Mouse (Mus musculus) limb, embryonic 11.5 days (tissue): ENCODE results near the gene Trmt11. TPM values are rescaled to one million over a fixed set of nuclear protein-coding genes. Genes with fewer than 3 reads are reported as not detected.
"Not testable (repeated sequence)": the region's sequence is repeated elsewhere in the genome, so short reads cannot be mapped to it uniquely, and the experiment has no call there.

Experiments used
- ATAC-seq: fragments of 200-750 bp; cut with Nextera tagmentation; 2 replicates; pipeline ENCODE4 v1.8.0; 2017; ENCODE audit warnings: low read depth; ENCODE audit not compliant: insufficient number of reproducible peaks, low FRiP score, low TSS enrichment
- DNase-seq: peaks from one replicate; pipeline ENCODE4 v3.0.0-alpha.2; 2015; ENCODE audit warnings: low spot score
- H3K27ac ChIP-seq: fragments of 300-500 bp; sonication (generic); replicated peaks from 2 replicates; pipeline ENCODE4 v1.5.1; 2014; ENCODE audit warnings: low read depth, mild to moderate bottlenecking, low read length
- H3K27me3 ChIP-seq: fragments of 300-500 bp; sonication (generic); 2 replicates; pipeline ENCODE4 v1.6.1; 2014; ENCODE audit warnings: mild to moderate bottlenecking, low read length, mixed read lengths; ENCODE audit not compliant: control insufficient read depth, insufficient read depth
- H3K36me3 ChIP-seq: fragments of 300-500 bp; sonication (generic); 2 replicates; pipeline ENCODE4 v1.6.1; 2014; ENCODE audit warnings: mild to moderate bottlenecking, low read length, moderate library complexity, mixed read lengths; ENCODE audit not compliant: control insufficient read depth, insufficient read depth
- H3K4me1 ChIP-seq: fragments of 300-500 bp; sonication (generic); 2 replicates; pipeline ENCODE4 v1.6.1; 2014; ENCODE audit warnings: low read length, mixed read lengths; ENCODE audit not compliant: control insufficient read depth, insufficient read depth
- H3K4me2 ChIP-seq: fragments of 300-500 bp; sonication (generic); 2 replicates; pipeline ENCODE4 v1.6.1; 2014; ENCODE audit warnings: low read depth, mild to moderate bottlenecking, moderate library complexity; ENCODE audit not compliant: severe bottlenecking
- H3K4me3 ChIP-seq: fragments of 300-500 bp; sonication (generic); 2 replicates; pipeline ENCODE4 v1.5.1; 2014; ENCODE audit warnings: low read depth, low read length
- H3K9ac ChIP-seq: fragments of 300-500 bp; sonication (generic); 2 replicates; pipeline ENCODE4 v1.6.1; 2014; ENCODE audit warnings: mild to moderate bottlenecking, low read length
- H3K9me3 ChIP-seq: fragments of 300-500 bp; sonication (generic); 2 replicates; pipeline ENCODE4 v1.6.1; 2016; ENCODE audit warnings: low read length; ENCODE audit not compliant: control insufficient read depth
- WGBS: fragments of 180-500 bp; shearing (Covaris S2); extraction: QIAGEN DNeasy Blood & Tissue Kit; methylation state at CpG from one replicate; pipeline ENCODE4 v1.1.7; 2014; 5-methylcytosine and 5-hydroxymethylcytosine counted together
- polyA plus RNA-seq: library from polyadenylated mRNA; unstranded; fragments of >200 nt; fragmentation: Nextera tagmentation; extraction: Ambion mirVana; gene quantifications from 2 replicates; pipeline ENCODE4 v1.2.1, GENCODE M21; 2014

Gene Trmt11
- polyA plus RNA-seq, 1 experiment from 2014 or later = 36.3 TPM

- Histone ChIP-seq H3K4me1 (no peaks in the 10 kb centered on the region), H3K9me3 (no peaks in the 10 kb centered on the region), H3K9ac (no peak overlapping the region), H3K4me2 (no peak overlapping the region), H3K27ac (no peak overlapping the region), H3K36me3 (peaks cover 5% of the 10 kb centered on the region), H3K4me3 (no peak overlapping the region), H3K27me3 (no peaks in the 10 kb centered on the region)
- no peak for ATAC-seq
- WGBS = 85% methylated on average over 3 of the region's 3 CpGs
- DNase-seq = no peak
These were observed 50.6 kb downstream of the Trmt11 start for GRCm38 (mm10) chr10:30549974-30550373.

DNA sequence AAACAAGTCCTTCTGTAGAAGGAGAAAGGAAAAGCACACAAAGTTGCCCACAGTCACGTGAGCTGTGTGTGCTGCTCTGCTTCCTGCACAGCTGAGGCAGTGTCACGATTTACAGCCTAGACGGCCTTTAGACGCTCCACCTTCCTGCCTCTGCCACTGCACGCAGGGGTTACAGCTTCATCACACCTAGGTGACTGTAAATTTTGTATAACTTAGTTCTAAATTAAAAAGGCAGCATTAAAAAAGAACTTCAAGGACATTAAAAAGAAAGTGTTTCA is 62.1 kb downstream of the Trmt11 start:
- no peak overlapping the region for H3K27ac ChIP-seq
- 45% methylated on average over 5 of the region's 5 CpGs for WGBS
- DNase-seq (no peak), ATAC-seq (no peak)
- H3K9ac ChIP-seq = no peak overlapping the region
- H3K4me1 ChIP-seq = 0 out of 2 replicates have a peak, but pooled peaks cover 3% of the 10 kb centered on the region
- no peaks in the 10 kb centered on the region for H3K27me3 ChIP-seq
- peaks cover 2% of the 10 kb centered on the region; the same call in 1 of the 2 replicates for H3K36me3 ChIP-seq
- H3K4me3 ChIP-seq = no peak overlapping the region
- H3K4me2 ChIP-seq = no peak overlapping the region
- no peaks in the 10 kb centered on the region for H3K9me3 ChIP-seq

DNA sequence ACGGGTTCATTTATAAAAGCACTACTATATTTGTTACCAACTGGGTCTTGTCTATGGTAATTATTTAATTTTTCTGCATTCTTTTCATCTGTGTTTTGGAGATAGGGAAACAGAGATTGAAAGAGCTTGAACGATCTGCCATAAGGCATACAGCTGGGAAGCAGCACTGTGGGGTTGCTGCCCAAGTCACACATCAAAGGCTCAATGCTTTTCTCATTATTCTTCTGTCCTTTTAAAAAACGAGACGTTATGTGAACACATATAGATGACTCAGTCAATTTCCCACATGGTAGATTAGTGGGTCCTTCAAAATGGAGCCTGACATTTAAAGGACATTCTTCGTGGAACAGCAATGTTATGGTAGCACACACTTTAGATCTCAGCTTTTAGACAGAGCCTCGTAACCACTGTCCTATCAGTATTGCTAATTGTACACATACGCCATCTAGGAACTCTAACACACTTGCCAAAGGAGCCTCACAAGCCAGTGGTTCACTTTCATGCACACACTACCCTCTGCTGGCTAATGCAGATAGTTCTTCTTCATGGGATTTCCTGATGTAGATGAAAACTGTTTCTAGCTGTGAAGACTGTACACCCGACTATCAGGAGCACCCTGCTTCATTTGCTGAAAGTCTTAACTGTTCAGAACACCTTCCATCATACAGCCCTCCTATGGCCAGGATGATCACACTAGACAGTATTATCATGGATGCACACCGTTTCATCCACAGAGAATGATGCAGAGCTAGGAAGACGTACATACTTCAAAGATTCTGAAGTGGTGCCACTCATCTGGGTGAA is 62.6 kb downstream of the Trmt11 start:
- DNase-seq = peak; percentile 35
- H3K27ac ChIP-seq = no peak overlapping the region
- H3K27me3 ChIP-seq = no peaks in the 10 kb centered on the region
- H3K4me2 ChIP-seq = no peak overlapping the region
- peaks cover 2% of the 10 kb centered on the region; the same call in 1 of the 2 replicates for H3K36me3 ChIP-seq
- 60% methylated on average over 10 of the region's 10 CpGs for WGBS
- H3K9me3 ChIP-seq = no peaks in the 10 kb centered on the region
- ATAC-seq = peak; percentile 51; the same call in 1 of the 2 replicates
- no peak overlapping the region for H3K9ac ChIP-seq
- 0 out of 2 replicates have a peak, but pooled peaks cover 3% of the 10 kb centered on the region for H3K4me1 ChIP-seq
- H3K4me3 ChIP-seq = no peak overlapping the region

- H3K4me3 ChIP-seq, H3K27me3 ChIP-seq, H3K4me1 ChIP-seq, H3K9ac ChIP-seq, ATAC-seq, H3K36me3 ChIP-seq, H3K4me2 ChIP-seq, H3K9me3 ChIP-seq, H3K27ac ChIP-seq, DNase-seq: not testable (repeated sequence)
- 95% methylated on average over 7 of the region's 7 CpGs for WGBS
These were observed 64.6 kb downstream of the Trmt11 start for GRCm38 (mm10) chr10:30535930-30536329.

- 89% methylated on average over 1 of the region's 1 CpGs for WGBS
- no peaks in the 10 kb centered on the region; the same call in 1 of the 2 replicates for H3K36me3 ChIP-seq
- ATAC-seq (no peak), DNase-seq (no peak)
- H3K27ac ChIP-seq = no peak overlapping the region
- no peaks in the 10 kb centered on the region for H3K9me3 ChIP-seq
- no peaks in the 10 kb centered on the region for H3K27me3 ChIP-seq
- H3K9ac ChIP-seq = no peak overlapping the region
- no peak overlapping the region for H3K4me2 ChIP-seq
- H3K4me1 ChIP-seq = no peaks in the 10 kb centered on the region
- H3K4me3 ChIP-seq = no peak overlapping the region
These were observed 73.4 kb downstream of the Trmt11 start for GRCm38 (mm10) chr10:30527122-30527521.

- Histone ChIP-seq H3K4me3 (no peak overlapping the region), H3K4me1 (no peaks in the 10 kb centered on the region), H3K27me3 (no peaks in the 10 kb centered on the region), H3K4me2 (no peak overlapping the region), H3K9me3 (no peaks in the 10 kb centered on the region), H3K36me3 (no peaks in the 10 kb centered on the region), H3K9ac (no peak overlapping the region), H3K27ac (no peak overlapping the region)
- DNase-seq = no peak
- ATAC-seq = no peak
These were observed 78.8 kb downstream of the Trmt11 start for GRCm38 (mm10) chr10:30521727-30522126.

GRCm38 (mm10) chr10:30519143-30519542 is 81.4 kb downstream of the Trmt11 start:
- H3K4me1 ChIP-seq = no peaks in the 10 kb centered on the region
- H3K36me3 ChIP-seq = no peaks in the 10 kb centered on the region
- H3K4me2 ChIP-seq = no peak overlapping the region
- no peak for DNase-seq
- WGBS = 84% methylated on average over 5 of the region's 5 CpGs
- no peak overlapping the region for H3K27ac ChIP-seq
- H3K27me3 ChIP-seq = no peaks in the 10 kb centered on the region
- H3K9ac ChIP-seq = no peak overlapping the region
- H3K4me3 ChIP-seq = no peak overlapping the region
- H3K9me3 ChIP-seq = no peaks in the 10 kb centered on the region
- no peak for ATAC-seq

- no peak overlapping the region for H3K4me3 ChIP-seq
- H3K27me3 ChIP-seq = no peaks in the 10 kb centered on the region
- H3K4me1 ChIP-seq = no peaks in the 10 kb centered on the region
- H3K9ac ChIP-seq = no peak overlapping the region
- no peaks in the 10 kb centered on the region for H3K9me3 ChIP-seq
- no peak for ATAC-seq
- no peak overlapping the region for H3K4me2 ChIP-seq
- no peak overlapping the region for H3K27ac ChIP-seq
- DNase-seq = no peak
- no peaks in the 10 kb centered on the region for H3K36me3 ChIP-seq
- 83% methylated on average over 2 of the region's 2 CpGs for WGBS
These were observed 83.3 kb downstream of the Trmt11 start for GRCm38 (mm10) chr10:30517224-30517623.

DNA sequence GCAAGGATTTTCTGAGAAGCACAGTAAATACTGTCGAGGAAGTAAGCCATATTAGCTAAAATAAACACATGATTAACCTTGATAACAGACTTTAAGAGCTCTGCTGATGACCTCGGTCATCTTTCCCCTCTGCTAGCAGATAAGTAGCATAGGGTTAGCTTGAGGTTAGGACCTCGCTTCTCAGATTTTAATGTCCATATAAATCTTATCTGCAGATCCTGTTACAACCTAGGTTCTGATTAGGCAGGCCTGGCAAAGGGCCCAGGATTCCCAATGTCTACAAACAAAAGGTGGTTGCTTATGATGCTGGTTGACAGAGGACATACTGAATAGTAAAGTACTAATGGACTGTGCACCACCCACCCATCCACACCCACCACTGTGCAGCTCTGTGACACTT is 83.8 kb downstream of the Trmt11 start:
- H3K4me1 ChIP-seq = no peaks in the 10 kb centered on the region
- no peak for ATAC-seq
- no peak overlapping the region for H3K27ac ChIP-seq
- no peaks in the 10 kb centered on the region for H3K27me3 ChIP-seq
- H3K36me3 ChIP-seq = no peaks in the 10 kb centered on the region
- H3K9me3 ChIP-seq = no peaks in the 10 kb centered on the region
- H3K4me2 ChIP-seq = no peak overlapping the region
- no peak for DNase-seq
- WGBS = 65% methylated on average over 3 of the region's 3 CpGs
- no peak overlapping the region for H3K4me3 ChIP-seq
- no peak overlapping the region for H3K9ac ChIP-seq
